Mouse (Mus musculus): ENCODE results near the gene Usp18. TPM values are rescaled to one million over a fixed set of nuclear protein-coding genes. Genes with fewer than 3 reads are reported as not detected.
A peak's percentile ranks its signal among the peaks of the same experiment; 100 is the strongest.

Usp18 gene
- 1.2 and 1.3 TPM in 2 replicates for polyA plus RNA-seq (2014; fragmentation: Nextera tagmentation; extraction: Ambion mirVana)

DNA sequence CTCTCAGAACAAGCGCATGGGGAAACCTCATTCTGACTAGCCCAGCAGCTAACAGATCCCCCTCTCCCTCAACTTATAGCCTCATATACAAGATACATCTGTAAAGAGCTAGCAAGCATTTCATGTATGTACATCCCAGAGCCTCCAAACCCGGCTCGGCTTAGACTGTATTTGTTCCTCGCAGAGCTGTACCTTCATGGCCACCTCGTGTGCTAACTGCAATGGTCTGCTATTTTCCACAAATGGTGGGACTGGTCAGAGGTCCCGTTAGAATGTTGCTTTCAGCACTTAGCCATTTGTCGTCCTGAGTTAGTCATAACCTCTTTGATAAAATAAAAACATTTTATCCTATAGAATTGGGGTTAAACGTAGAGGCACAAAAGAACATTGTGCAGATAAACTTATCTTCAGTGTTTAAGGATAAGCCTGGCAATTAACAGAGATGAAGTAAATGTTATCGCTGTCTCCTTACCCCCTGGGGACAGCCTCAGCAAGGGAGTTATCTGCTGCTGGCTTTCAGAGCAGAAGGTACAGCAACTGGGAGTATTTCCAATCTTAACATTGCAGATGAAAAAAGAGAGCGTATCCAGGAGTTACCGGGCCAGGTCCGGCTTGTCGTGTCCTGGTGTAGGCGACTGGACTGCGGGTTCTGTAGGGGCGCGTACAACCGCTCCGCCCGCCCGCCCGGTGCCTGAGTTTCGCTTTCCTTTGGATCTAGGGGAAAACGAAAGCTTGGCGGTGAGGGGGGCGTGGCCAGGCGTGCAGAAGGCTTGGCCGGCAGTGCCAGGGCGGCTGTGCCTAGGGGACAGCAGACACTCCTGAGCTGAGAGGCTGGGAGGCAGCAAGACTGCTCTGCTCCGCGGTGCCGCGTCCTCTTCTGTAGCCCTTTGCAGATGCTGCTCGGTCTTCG lies at the start of gene Usp18:
Usp18 (plus strand) TSS at position 780 of the 910 bp plus-strand sequence.
- DNase-seq (ENCODE audit: low spot score) (peak; percentile 89), ATAC-seq (replicated peaks; ENCODE audit: low FRiP score) (peak; percentile 92)
- Histone ChIP-seq H3K4me2 (ENCODE audit: low read depth, low read length, severe bottlenecking) (peak within 1 kb of the TSS; percentile 66), H3K4me1 (replicated peaks; ENCODE audit: control insufficient read depth, insufficient read depth, low read length) (peaks cover 2% of the 10 kb centered on the region; the same call in 1 of the 2 replicates), H3K9ac (ENCODE audit: low read length) (peak within 1 kb of the TSS; percentile 54), H3K27me3 (ENCODE audit: control insufficient read depth, insufficient read depth, low read length) (no peaks in the 10 kb centered on the region), H3K27ac (ENCODE audit: low read depth, low read length) (no peak within 1 kb of the TSS), H3K36me3 (ENCODE audit: control insufficient read depth, insufficient read depth, low read length) (no peaks in the 10 kb centered on the region), H3K9me3 (ENCODE audit: control insufficient read depth, low read length) (no peaks in the 10 kb centered on the region), H3K4me3 (ENCODE audit: low read depth, low read length) (peak within 1 kb of the TSS; percentile 49)
- 11% methylated on average over 35 of the region's 35 CpGs for WGBS

DNA sequence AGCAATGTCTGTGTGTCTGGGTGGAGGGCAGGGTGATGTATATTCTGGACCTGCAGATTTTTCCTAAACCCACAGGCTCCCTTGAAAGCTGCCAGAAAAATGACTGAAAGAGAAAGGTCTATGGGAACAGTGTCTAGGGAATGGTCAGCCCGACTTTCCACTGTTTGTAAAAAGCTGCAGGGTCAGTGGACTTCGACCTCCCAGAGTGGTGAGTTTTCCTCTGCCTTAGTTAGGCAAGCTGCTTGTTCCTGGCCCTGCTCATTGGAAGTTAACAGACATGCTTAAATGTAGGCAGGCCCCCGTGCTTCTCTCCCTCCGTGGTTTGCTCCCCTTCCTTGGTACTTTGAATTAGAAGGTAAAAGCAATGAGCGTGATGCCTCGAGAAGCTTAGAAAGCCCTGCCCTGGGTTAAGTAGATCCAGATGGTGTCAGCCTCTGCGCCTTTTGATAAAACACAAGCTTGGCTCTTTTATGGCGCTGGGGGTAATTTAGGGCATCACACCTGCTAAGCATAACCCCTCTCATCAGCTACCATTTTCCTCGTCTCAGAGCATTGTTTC lies 47.8 kb upstream of the Usp18 start:
- Histone ChIP-seq H3K9ac (ENCODE audit: low read length) (no peak overlapping the region), H3K27ac (ENCODE audit: low read depth, low read length) (no peak overlapping the region), H3K9me3 (ENCODE audit: control insufficient read depth, low read length) (no peaks in the 10 kb centered on the region), H3K27me3 (ENCODE audit: control insufficient read depth, insufficient read depth, low read length) (no peaks in the 10 kb centered on the region), H3K4me1 (replicated peaks; ENCODE audit: control insufficient read depth, insufficient read depth, low read length) (no peaks in the 10 kb centered on the region), H3K4me3 (ENCODE audit: low read depth, low read length) (no peak overlapping the region), H3K4me2 (ENCODE audit: low read depth, low read length, severe bottlenecking) (no peak overlapping the region), H3K36me3 (ENCODE audit: control insufficient read depth, insufficient read depth, low read length) (no peaks in the 10 kb centered on the region)
- DNase-seq (ENCODE audit: low spot score), result no peak
- WGBS, result 71% methylated on average over 9 of the region's 9 CpGs
- no peak for ATAC-seq (replicated peaks; ENCODE audit: low FRiP score)

DNA sequence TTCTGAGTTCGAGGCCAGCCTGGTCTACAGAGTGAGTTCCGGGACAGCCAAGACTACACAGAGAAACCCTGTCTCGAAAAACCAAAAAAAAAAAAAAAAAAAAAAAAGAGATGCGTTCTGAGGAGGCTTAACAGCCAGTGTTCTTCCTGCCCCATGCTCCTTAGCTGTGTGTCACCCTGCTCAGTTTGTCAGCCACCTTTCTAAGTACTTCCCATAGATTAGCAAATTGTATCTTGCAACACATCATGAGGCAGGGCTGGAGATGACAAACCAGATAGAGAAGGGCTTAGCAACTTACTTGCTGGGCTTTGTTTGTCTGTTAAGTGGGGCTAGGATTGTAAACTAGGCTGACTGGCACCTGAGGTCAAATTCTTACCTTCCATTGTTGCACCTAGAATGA lies 45.2 kb upstream of the Usp18 start:
- DNase-seq (ENCODE audit: low spot score) (no peak), ATAC-seq (replicated peaks; ENCODE audit: low FRiP score) (no peak)
- H3K4me2 ChIP-seq (ENCODE audit: low read depth, low read length, severe bottlenecking), result no peak overlapping the region
- H3K27ac ChIP-seq (ENCODE audit: low read depth, low read length), result no peak overlapping the region
- WGBS, result 93% methylated on average over 4 of the region's 4 CpGs
- H3K9me3 ChIP-seq (ENCODE audit: control insufficient read depth, low read length), result no peaks in the 10 kb centered on the region
- no peak overlapping the region for H3K4me3 ChIP-seq (ENCODE audit: low read depth, low read length)
- H3K9ac ChIP-seq (ENCODE audit: low read length), result no peak overlapping the region
- no peaks in the 10 kb centered on the region for H3K36me3 ChIP-seq (ENCODE audit: control insufficient read depth, insufficient read depth, low read length)
- no peaks in the 10 kb centered on the region for H3K4me1 ChIP-seq (replicated peaks; ENCODE audit: control insufficient read depth, insufficient read depth, low read length)
- no peaks in the 10 kb centered on the region for H3K27me3 ChIP-seq (ENCODE audit: control insufficient read depth, insufficient read depth, low read length)

DNA sequence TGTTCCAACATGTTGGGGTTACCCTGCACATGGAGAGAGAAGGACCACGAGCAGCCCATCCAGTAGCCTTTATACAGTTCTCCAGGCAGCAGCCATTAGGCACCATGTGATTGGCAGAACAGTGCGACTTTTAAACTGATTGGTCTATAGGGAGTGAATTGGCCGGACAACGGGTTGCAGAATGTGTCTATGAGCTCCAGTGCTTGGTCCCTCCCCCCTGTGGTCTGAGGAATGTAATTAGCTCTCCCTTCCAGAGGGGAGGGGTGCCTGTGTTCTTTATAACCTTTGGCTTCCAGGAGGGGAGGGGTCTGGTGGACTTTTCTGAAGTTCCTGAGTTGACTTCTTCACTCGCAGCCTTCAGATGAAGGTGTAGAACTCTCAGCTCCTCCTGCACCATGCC lies 43.7 kb upstream of the Usp18 start:
- H3K4me2 ChIP-seq (ENCODE audit: low read depth, low read length, severe bottlenecking), result no peak overlapping the region
- WGBS, result 73% methylated on average over 5 of the region's 5 CpGs
- H3K9ac ChIP-seq (ENCODE audit: low read length), result no peak overlapping the region
- ATAC-seq (replicated peaks; ENCODE audit: low FRiP score) (no peak), DNase-seq (ENCODE audit: low spot score) (no peak)
- H3K27me3 ChIP-seq (ENCODE audit: control insufficient read depth, insufficient read depth, low read length), result no peaks in the 10 kb centered on the region
- H3K27ac ChIP-seq (ENCODE audit: low read depth, low read length), result no peak overlapping the region
- no peak overlapping the region for H3K4me3 ChIP-seq (ENCODE audit: low read depth, low read length)
- H3K36me3 ChIP-seq (ENCODE audit: control insufficient read depth, insufficient read depth, low read length), result no peaks in the 10 kb centered on the region
- no peaks in the 10 kb centered on the region for H3K9me3 ChIP-seq (ENCODE audit: control insufficient read depth, low read length)
- H3K4me1 ChIP-seq (replicated peaks; ENCODE audit: control insufficient read depth, insufficient read depth, low read length), result no peaks in the 10 kb centered on the region

DNA sequence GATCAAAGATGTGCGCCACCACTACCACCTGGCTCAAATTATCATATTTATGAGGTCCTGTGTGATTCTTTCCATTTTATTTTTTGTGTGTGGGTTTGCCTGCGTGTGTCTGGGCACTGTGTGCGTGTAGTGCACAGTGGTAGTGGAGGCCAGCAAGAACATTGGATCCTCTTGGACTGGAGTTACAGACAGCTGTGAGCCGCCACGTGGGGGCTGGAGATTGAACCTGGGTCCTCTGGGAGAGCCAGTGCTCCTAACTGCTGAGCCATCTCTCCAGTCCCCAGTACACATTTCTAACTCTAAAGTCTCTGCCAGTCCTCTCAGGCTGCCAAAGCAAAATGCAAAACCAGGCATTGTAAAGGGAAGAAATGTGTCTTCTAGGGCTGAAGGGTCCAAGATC lies 39.2 kb upstream of the Usp18 start:
- ATAC-seq (replicated peaks; ENCODE audit: low FRiP score) (no peak), DNase-seq (ENCODE audit: low spot score) (no peak)
- H3K27ac ChIP-seq (ENCODE audit: low read depth, low read length), result no peak overlapping the region
- H3K4me2 ChIP-seq (ENCODE audit: low read depth, low read length, severe bottlenecking), result no peak overlapping the region
- peaks cover 8% of the 10 kb centered on the region for H3K27me3 ChIP-seq (ENCODE audit: control insufficient read depth, insufficient read depth, low read length)
- whole genome bisulfite sequencing, result 89% methylated on average over 5 of the region's 5 CpGs
- no peak overlapping the region for H3K9ac ChIP-seq (ENCODE audit: low read length)
- peaks cover 7% of the 10 kb centered on the region; the same call in 1 of the 2 replicates for H3K4me1 ChIP-seq (replicated peaks; ENCODE audit: control insufficient read depth, insufficient read depth, low read length)
- no peak overlapping the region for H3K4me3 ChIP-seq (ENCODE audit: low read depth, low read length)
- H3K9me3 ChIP-seq (ENCODE audit: control insufficient read depth, low read length), result no peaks in the 10 kb centered on the region
- H3K36me3 ChIP-seq (ENCODE audit: control insufficient read depth, insufficient read depth, low read length), result no peaks in the 10 kb centered on the region

DNA sequence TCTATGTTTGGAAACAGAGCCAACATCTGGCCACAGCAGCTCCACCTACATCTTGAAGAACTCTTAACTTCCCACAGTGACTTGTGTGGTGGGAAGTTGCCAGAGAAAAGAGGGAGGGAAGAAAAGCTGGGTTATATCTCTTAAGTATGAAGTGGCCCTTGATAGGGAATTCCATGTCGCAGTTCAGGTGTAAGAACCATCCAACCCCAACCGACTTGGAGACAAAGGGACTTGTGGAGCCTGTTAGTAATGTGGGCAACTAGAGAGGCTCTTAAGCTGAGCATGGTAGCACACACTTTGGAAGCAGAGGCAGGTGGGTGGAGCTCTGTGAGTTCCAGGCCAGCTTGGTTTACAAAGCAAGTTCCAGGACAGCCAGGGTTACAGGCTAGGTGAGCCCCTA lies 36.1 kb upstream of the Usp18 start:
- 86% methylated on average over 2 of the region's 2 CpGs for WGBS
- no peak overlapping the region for H3K27ac ChIP-seq (ENCODE audit: low read depth, low read length)

DNA sequence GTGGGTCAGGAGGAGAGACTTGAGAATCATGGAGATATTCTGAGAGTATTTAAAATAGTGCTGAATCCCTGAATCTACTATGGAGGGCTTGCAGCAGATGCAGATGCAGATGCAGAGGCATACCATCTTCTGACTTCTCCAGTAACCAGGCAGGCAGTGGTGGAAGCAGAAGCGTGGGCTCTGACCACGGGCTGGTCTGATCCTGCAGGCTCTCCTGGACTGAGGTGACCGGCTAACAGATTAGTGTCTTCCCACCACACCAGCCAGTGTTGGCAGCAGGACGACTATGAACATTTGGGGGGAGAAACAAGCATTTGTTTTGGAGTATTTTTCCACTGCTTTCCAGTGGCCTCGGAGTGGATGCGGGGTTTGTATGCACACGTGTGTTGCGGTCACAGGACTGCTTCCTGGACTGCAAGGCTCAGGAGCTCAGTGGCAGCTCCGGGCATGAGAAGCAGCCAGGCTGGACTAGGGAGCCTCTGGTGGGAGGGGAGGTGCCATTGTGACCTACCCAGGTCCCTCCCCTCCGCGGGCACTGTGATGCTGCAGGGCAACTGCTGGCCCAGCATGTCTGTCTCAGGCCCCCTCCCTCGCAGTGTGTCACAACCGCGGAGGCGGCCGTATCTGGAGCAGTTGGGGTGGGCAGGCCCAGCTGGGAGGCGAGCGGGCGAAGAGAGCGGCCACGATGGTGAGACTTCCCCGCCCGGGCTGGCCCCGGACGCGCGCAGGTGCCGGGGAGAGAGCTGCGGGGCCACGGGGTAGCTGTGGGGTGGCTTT lies 35.4 kb upstream of the Usp18 start, which contains the start of gene Tuba8:
Tuba8 (plus strand) TSS at position 548 of the 777 bp plus-strand sequence.
- H3K4me2 ChIP-seq (ENCODE audit: low read depth, low read length, severe bottlenecking), result peak within 1 kb of the TSS; percentile 95
- H3K36me3 ChIP-seq (ENCODE audit: control insufficient read depth, insufficient read depth, low read length), result no peaks in the 10 kb centered on the region
- H3K27me3 ChIP-seq (ENCODE audit: control insufficient read depth, insufficient read depth, low read length), result peaks cover 11% of the 10 kb centered on the region
- H3K4me1 ChIP-seq (replicated peaks; ENCODE audit: control insufficient read depth, insufficient read depth, low read length), result peaks cover 7% of the 10 kb centered on the region; the same call in 1 of the 2 replicates
- no peak within 1 kb of the TSS for H3K27ac ChIP-seq (ENCODE audit: low read depth, low read length)
- peak; percentile 81 for ATAC-seq (replicated peaks; ENCODE audit: low FRiP score)
- H3K9ac ChIP-seq (ENCODE audit: low read length), result peak within 1 kb of the TSS; percentile 45
- no peaks in the 10 kb centered on the region for H3K9me3 ChIP-seq (ENCODE audit: control insufficient read depth, low read length)
- 5% methylated on average over 30 of the region's 30 CpGs for WGBS
- peak within 1 kb of the TSS; percentile 38 for H3K4me3 ChIP-seq (ENCODE audit: low read depth, low read length)
- DNase-seq (ENCODE audit: low spot score), result peak; percentile 68

More for the DNA sequence above, 36.1 kb upstream of the Usp18 start:
- Histone ChIP-seq H3K4me2 (ENCODE audit: low read depth, low read length, severe bottlenecking) (no peak overlapping the region), H3K4me1 (replicated peaks; ENCODE audit: control insufficient read depth, insufficient read depth, low read length) (peaks cover 7% of the 10 kb centered on the region; the same call in 1 of the 2 replicates), H3K9me3 (ENCODE audit: control insufficient read depth, low read length) (no peaks in the 10 kb centered on the region), H3K36me3 (ENCODE audit: control insufficient read depth, insufficient read depth, low read length) (no peaks in the 10 kb centered on the region), H3K4me3 (ENCODE audit: low read depth, low read length) (no peak overlapping the region), H3K9ac (ENCODE audit: low read length) (no peak overlapping the region), H3K27me3 (ENCODE audit: control insufficient read depth, insufficient read depth, low read length) (peaks cover 11% of the 10 kb centered on the region)
- no peak for ATAC-seq (replicated peaks; ENCODE audit: low FRiP score)
- no peak for DNase-seq (ENCODE audit: low spot score)

DNA sequence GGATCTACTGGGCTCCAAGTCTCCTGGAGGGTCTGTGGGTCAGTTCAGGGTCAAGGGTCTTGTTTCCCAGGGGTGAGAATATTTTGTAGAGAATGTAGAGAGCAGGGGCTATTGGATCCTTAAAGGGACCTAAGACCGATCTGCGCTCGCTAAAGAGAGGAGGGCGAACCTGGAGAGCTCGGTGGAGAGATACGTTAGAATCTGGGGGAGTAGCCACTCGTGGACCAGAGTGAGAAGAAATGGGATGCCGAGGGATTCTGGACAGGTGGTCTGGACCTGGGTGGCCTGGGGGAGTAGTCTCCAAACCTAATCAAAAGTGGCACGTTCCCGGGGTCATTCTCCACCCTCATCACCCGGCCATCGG lies 34.8 kb upstream of the Usp18 start:
- Histone ChIP-seq H3K9ac (ENCODE audit: low read length) (peak overlapping the region; percentile 45), H3K4me3 (ENCODE audit: low read depth, low read length) (peak overlapping the region; percentile 38), H3K27me3 (ENCODE audit: control insufficient read depth, insufficient read depth, low read length) (peaks cover 11% of the 10 kb centered on the region), H3K36me3 (ENCODE audit: control insufficient read depth, insufficient read depth, low read length) (no peaks in the 10 kb centered on the region), H3K4me1 (replicated peaks; ENCODE audit: control insufficient read depth, insufficient read depth, low read length) (peaks cover 7% of the 10 kb centered on the region; the same call in 1 of the 2 replicates), H3K9me3 (ENCODE audit: control insufficient read depth, low read length) (no peaks in the 10 kb centered on the region), H3K27ac (ENCODE audit: low read depth, low read length) (no peak overlapping the region), H3K4me2 (ENCODE audit: low read depth, low read length, severe bottlenecking) (peak overlapping the region; percentile 95)
- DNase-seq (ENCODE audit: low spot score) (no peak), ATAC-seq (replicated peaks; ENCODE audit: low FRiP score) (no peak)
- WGBS, result under 1% methylated on average over 12 of the region's 12 CpGs
